Mouse (Mus musculus): ENCODE measurements around the gene Cyp2t4.

Cyp2t4 gene

GRCm38 (mm10) chr7:27153205-27153764 is at the start of gene Cyp2t4:
Gene Cyp2t4 (plus strand): TSS chr7:27153714.
- no peak for DNase-seq (ENCODE audit: low spot score)

GRCm38 (mm10) chr7:27104882-27105281 is 48.6 kb upstream of the Cyp2t4 start:
- DNase-seq (ENCODE audit: low spot score) = no peak

GRCm38 (mm10) chr7:27110327-27110726 is 43.2 kb upstream of the Cyp2t4 start:
- DNase-seq (ENCODE audit: low spot score) = no peak

- no peak for DNase-seq (ENCODE audit: low spot score)
Observed at GRCm38 (mm10) chr7:27111038-27111437, 42.5 kb upstream of the Cyp2t4 start.

GRCm38 (mm10) chr7:27111987-27112386 is 41.5 kb upstream of the Cyp2t4 start:
- no peak for DNase-seq (ENCODE audit: low spot score)

DNA sequence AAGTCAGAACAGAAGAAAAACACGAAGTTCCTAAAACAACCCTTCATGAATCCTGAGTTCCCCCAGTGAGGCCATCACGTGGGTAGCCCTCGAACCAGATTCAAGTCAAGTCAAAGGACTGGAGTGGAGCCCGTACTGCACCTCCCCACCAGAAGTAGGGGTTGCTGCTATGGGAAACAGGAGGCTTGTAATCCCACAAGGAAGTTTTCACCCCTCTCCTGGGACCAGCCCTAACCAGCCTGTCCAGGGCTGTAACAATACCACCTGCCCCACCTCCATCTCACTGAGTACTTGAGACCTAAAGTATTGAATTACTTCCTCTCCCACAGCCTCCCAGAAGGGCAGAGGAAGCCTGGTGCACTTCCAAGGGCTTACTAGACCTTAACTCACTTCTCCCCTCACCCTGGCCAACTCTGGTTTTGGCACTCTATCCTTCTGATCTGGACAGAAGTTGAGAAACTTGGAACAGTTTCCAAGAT is 35.4 kb upstream of the Cyp2t4 start:
- DNase-seq (ENCODE audit: low spot score) = no peak

DNA sequence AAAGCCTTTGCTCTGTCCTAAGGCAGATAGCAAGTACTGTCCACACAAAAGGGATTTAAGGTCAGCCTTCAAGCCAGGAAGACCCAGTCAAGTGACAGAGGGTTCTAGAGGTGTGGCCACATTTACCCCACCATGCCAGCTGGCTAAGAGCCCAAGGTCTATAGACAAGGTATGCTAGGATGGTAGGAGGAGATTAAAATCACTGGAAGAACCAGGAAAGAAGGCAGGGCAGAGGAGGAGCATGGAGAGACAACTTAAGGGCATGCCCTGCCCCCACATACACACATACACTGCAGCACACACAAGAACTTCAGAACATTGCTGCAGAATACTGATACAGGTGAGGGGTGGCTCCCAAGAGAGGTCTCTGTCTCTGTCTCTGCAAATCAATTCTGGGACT is 33.8 kb upstream of the Cyp2t4 start, which contains the start of gene Cyp2f2:
TSS of gene Cyp2f2 (plus strand) at position 234 of the 400 bp plus-strand sequence.
- no peak for DNase-seq (ENCODE audit: low spot score)

- no peak for DNase-seq (ENCODE audit: low spot score)
Observed at GRCm38 (mm10) chr7:27124305-27124832, 29.1 kb upstream of the Cyp2t4 start.

DNA sequence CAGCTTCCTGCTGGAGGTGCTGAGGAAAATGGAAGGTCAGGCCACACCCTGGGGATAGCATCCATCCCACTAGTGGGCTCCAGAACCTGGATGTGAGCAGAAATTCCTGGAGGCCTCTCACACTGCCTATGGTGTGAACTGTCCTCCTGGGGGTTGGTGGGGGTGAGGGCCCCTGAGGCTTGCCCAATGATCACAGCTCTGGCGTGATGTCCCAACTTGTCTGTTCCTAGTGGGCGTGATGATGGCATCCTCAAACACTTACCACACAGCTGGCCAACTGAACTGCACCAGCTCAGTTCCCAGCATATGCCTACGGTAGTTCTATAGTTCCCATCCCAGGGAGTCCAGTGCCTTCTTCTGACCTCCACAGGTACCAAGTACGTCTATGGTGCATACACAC is 28.5 kb upstream of the Cyp2t4 start:
- DNase-seq (ENCODE audit: low spot score) = no peak

DNA sequence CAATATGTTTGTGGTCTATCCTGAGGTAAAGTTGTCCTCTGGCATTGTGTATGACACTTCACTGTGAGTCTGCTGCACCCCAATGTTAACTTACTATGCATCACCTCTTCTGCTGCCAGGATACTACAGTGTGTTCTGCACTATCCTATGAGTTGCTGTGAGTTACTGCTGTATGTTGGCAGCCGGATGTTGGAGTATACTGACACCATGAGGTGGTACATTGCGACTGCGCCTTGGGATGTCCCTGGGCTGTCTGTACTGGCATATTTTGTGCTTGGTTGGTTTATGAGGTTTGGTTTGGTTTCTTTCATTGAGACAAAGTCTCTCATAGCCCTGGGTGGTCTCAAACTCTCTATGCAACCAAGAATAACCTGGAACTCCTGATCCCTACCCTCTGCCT is 25.4 kb upstream of the Cyp2t4 start:
- DNase-seq (ENCODE audit: low spot score) = no peak

GRCm38 (mm10) chr7:27128946-27129345 is 24.6 kb upstream of the Cyp2t4 start:
- no peak for DNase-seq (ENCODE audit: low spot score)

DNA sequence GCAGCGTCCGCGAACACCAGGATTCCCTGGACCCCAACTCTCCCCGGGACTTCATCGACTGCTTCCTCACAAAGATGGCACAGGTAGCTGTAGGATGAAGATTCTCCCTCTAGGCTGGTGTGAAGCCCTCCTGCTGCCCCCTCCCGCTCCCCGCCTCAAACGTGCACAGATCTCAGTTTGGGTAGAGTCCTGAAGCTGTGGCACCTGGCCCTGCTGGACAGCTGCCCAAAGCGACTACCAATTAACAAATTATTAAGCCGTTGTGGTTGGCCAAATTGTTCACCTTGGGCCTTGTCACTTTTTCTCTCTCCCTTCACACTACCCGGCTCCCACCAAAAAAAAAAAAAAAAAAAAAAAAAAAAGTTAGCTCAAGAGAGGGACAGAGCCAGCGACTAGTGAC is 23.7 kb upstream of the Cyp2t4 start:
- DNase-seq (ENCODE audit: low spot score) = no peak

GRCm38 (mm10) chr7:27130521-27131370 is 22.8 kb upstream of the Cyp2t4 start:
- DNase-seq (ENCODE audit: low spot score) = no peak

- no peak for DNase-seq (ENCODE audit: low spot score)
Observed at GRCm38 (mm10) chr7:27131387-27131786, 22.1 kb upstream of the Cyp2t4 start.

DNA sequence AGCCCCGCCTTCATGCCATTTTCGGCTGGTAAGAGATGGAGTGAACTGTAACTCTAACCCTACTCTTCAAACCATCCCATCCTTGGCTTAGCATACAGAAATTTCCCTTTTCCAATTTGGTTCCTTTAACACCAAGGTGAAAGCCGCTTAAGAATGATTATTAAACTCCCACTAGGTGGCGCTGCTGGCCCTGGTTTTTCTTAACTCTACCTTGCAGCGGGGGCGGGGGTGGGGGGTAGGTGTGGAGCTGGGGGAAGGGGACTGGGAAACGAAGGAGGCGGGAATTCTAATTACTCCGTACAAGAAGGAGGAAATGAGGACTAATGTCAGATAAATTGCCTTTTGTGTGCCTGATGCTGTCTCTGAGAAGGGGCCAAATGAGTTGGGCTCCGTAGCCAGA is 20.9 kb upstream of the Cyp2t4 start:
- DNase-seq (ENCODE audit: low spot score) = peak; percentile 54

- no peak for DNase-seq (ENCODE audit: low spot score)
Observed at GRCm38 (mm10) chr7:27133156-27133555, 20.4 kb upstream of the Cyp2t4 start.

DNA sequence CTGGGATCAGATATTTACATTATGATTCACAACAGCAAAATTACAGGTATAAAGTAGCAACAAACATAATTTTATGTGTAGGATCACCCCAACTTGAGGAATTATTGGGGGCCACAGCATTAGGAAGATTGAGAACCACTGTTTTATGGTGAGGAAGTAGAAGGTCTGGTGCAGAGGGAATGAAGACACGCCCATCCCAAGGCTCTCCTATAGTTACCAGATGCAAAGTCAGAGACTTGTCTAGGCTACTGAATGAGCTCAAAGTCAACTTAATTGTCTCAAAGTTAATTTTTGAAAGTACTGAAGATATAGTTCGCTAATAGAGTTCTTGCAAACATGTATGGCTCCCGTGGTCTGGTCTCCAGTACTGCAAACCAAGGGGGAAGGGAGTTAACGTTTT is 19.8 kb upstream of the Cyp2t4 start:
- DNase-seq (ENCODE audit: low spot score) = no peak

- no peak for DNase-seq (ENCODE audit: low spot score)
Observed at GRCm38 (mm10) chr7:27136410-27136996, 17.0 kb upstream of the Cyp2t4 start.

DNA sequence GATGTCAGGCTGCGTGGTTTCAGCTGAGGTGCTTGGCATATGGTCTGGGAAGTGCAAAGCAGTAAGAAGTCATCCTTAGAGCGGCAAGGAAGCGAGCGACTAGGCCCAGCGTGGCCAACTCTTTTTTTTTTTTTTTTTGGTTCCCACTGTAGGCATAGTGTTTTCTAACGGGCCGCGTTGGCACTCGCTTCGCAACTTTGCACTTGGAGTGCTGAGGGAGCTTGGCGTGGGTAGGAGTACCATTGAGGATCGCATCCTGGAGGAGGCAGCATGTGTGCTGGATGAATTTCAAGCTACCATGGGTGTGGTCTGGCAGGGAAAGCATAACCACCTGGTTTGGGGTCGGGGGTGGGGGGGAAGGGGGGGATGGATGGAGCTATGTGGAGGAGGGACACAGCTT is 2.5 kb downstream of the Cyp2t4 start:
- no peak for DNase-seq (ENCODE audit: low spot score)

DNA sequence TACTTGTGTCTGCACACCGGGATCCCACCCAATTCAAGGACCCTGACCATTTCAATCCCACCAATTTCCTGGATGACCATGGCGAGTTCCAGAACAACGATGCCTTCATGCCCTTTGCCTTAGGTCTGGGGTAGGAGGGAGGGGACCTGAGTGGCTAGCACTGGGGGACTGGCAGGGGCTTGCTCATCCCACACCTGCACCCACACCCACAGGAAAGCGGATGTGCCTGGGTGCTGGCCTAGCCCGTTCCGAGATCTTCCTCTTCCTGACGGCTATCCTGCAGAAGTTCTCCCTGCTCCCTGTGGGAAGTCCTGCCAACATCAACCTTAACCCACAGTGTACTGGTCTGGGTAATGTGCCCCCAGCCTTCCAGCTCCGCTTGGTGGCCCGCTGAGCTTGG is 4.7 kb downstream of the Cyp2t4 start:
- no peak for DNase-seq (ENCODE audit: low spot score)

- DNase-seq (ENCODE audit: low spot score) = no peak
Observed at GRCm38 (mm10) chr7:27159256-27159655, 5.7 kb downstream of the Cyp2t4 start.

DNA sequence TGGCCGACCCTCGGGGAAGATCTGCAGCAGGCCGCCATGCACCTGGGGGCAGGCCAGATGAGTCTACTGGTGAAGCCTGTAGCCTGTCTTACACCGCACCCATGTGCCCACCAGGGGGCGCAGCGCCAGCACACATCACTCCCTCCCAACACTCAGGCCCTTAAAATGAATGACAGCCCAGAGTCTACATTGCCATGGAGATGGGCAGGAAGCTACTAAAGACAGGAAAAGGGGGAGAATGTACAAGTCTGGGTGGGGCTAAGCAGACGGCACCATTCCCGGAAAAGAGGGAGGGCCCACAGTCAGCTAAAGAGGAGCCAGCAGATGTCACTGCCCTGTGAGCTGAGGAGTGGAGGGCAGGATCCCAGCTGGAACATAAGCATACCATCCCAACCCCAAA is 6.4 kb downstream of the Cyp2t4 start:
- peak; percentile 75 for DNase-seq (ENCODE audit: low spot score)

DNA sequence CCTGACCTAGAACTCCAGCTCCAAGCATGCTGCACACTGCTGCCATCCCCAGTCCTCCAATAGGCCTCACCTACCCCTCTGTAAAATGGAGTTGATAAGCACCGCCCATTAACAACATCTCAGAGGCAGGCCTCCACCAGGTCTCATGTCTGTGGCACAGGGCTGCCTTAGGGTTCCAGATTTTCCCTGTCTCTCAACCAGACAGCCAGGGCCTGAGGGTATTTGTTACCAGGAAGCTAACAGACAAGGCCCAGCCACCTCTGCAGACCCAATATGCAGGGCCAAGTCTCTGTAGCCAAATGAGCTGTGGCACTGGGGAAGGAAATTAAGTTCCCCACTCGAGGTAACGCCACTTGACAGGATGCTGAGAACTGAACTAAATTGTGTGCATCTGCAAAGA is 7.4 kb downstream of the Cyp2t4 start:
- no peak for DNase-seq (ENCODE audit: low spot score)
